Mouse (Mus musculus) testis, adult 2 months (tissue): ENCODE measurements around the gene Dusp28.

Source experiments
- CTCF ChIP-seq: fragments of 200-500 bp; IDR thresholded peaks from 2 replicates; pipeline ENCODE4 v1.5.1; 2012; ENCODE audit warnings: low read depth, mild to moderate bottlenecking, inconsistent platforms, low read length, moderate library complexity; ENCODE audit not compliant: control insufficient read depth, insufficient read depth, insufficient replicate concordance
- POLR2A ChIP-seq: fragments of 200-500 bp; IDR thresholded peaks from 2 replicates; pipeline ENCODE4 v1.6.1; 2012; ENCODE audit warnings: low read depth, mild to moderate bottlenecking, inconsistent platforms, low read length, moderate library complexity; ENCODE audit not compliant: control insufficient read depth

- TF ChIP-seq POLR2A: peak; percentile 40; the same call in 1 of the 2 replicates
- no peak for TF ChIP-seq CTCF
Observed at GRCm38 (mm10) chr1:92902786-92903185, 4.0 kb upstream of the Dusp28 start, which contains the start of gene Ankmy1.
